Mouse (Mus musculus): ENCODE data around the gene Fermt1. TPM values are rescaled to one million over a fixed set of nuclear protein-coding genes. Genes with fewer than 3 reads are reported as not detected.
A peak's percentile ranks its signal among the peaks of the same experiment; 100 is the strongest.

The Fermt1 gene
- 1 to 10 TPM; 1.1 to 1.6 (median 1.4) TPM for total RNA-seq (2022)

- peak in 1 of 2 experiments; percentile 3 for DNase-seq (ENCODE audit: low spot score in 2 of 2)
These were observed at the start of gene Fermt1 for GRCm38 (mm10) chr2:132945326-132946207. Fermt1 (minus strand) TSS chr2:132945906.

GRCm38 (mm10) chr2:132992659-132993531 is 47.2 kb upstream of the Fermt1 start:
- no peak for DNase-seq (ENCODE audit: low spot score in 2 of 2)

GRCm38 (mm10) chr2:132989778-132990564 is 44.3 kb upstream of the Fermt1 start:
- DNase-seq (ENCODE audit: low spot score in 2 of 2) = no peak

GRCm38 (mm10) chr2:132973346-132973745 is 27.6 kb upstream of the Fermt1 start:
- no peak for DNase-seq (ENCODE audit: low spot score in 2 of 2)

GRCm38 (mm10) chr2:132970772-132971173 is 25.1 kb upstream of the Fermt1 start:
- DNase-seq (ENCODE audit: low spot score in 2 of 2) = peak in 1 of 2 experiments; percentile 16

GRCm38 (mm10) chr2:132957786-132958185 is 12.1 kb upstream of the Fermt1 start:
- DNase-seq (ENCODE audit: low spot score in 2 of 2) = no peak

GRCm38 (mm10) chr2:132952197-132952596 is 6.5 kb upstream of the Fermt1 start:
- DNase-seq (ENCODE audit: low spot score in 2 of 2) = no peak

- DNase-seq (ENCODE audit: low spot score in 2 of 2) = no peak
These were observed 2.5 kb upstream of the Fermt1 start for GRCm38 (mm10) chr2:132948174-132948573.

GRCm38 (mm10) chr2:132946976-132947375 is 1.3 kb upstream of the Fermt1 start:
- DNase-seq (ENCODE audit: low spot score in 2 of 2) = no peak

GRCm38 (mm10) chr2:132944711-132945325 is 888 bp downstream of the Fermt1 start:
- DNase-seq (ENCODE audit: low spot score in 2 of 2) = no peak

GRCm38 (mm10) chr2:132943997-132944396 is 1.7 kb downstream of the Fermt1 start:
- DNase-seq (ENCODE audit: low spot score in 2 of 2) = no peak

- DNase-seq (ENCODE audit: low spot score in 2 of 2) = no peak
These were observed 2.1 kb downstream of the Fermt1 start for GRCm38 (mm10) chr2:132943596-132943995.

GRCm38 (mm10) chr2:132939056-132939455 is 6.7 kb downstream of the Fermt1 start:
- DNase-seq (ENCODE audit: low spot score in 2 of 2) = no peak

- DNase-seq (ENCODE audit: low spot score in 2 of 2) = no peak
These were observed 9.5 kb downstream of the Fermt1 start for GRCm38 (mm10) chr2:132936176-132936575.

GRCm38 (mm10) chr2:132934711-132935110 is 11.0 kb downstream of the Fermt1 start:
- DNase-seq (ENCODE audit: low spot score in 2 of 2) = no peak

- DNase-seq (ENCODE audit: low spot score in 2 of 2) = no peak
These were observed 11.6 kb downstream of the Fermt1 start for GRCm38 (mm10) chr2:132934142-132934541.

GRCm38 (mm10) chr2:132928999-132929398 is 16.7 kb downstream of the Fermt1 start:
- DNase-seq (ENCODE audit: low spot score in 2 of 2) = no peak

GRCm38 (mm10) chr2:132927871-132928270 is 17.8 kb downstream of the Fermt1 start:
- no peak for DNase-seq (ENCODE audit: low spot score in 2 of 2)

GRCm38 (mm10) chr2:132927298-132927697 is 18.4 kb downstream of the Fermt1 start:
- DNase-seq (ENCODE audit: low spot score in 2 of 2) = no peak

- no peak for DNase-seq (ENCODE audit: low spot score in 2 of 2)
These were observed 22.2 kb downstream of the Fermt1 start for GRCm38 (mm10) chr2:132923290-132924085.

All from layer of hippocampus, adult 8-10 months (tissue).